Mouse (Mus musculus): ENCODE data around the gene Zfp825.
"Not testable (repeated sequence)": the region's sequence is repeated elsewhere in the genome, so short reads cannot be mapped to it uniquely, and the experiment has no call there.

Zfp825 gene

DNA sequence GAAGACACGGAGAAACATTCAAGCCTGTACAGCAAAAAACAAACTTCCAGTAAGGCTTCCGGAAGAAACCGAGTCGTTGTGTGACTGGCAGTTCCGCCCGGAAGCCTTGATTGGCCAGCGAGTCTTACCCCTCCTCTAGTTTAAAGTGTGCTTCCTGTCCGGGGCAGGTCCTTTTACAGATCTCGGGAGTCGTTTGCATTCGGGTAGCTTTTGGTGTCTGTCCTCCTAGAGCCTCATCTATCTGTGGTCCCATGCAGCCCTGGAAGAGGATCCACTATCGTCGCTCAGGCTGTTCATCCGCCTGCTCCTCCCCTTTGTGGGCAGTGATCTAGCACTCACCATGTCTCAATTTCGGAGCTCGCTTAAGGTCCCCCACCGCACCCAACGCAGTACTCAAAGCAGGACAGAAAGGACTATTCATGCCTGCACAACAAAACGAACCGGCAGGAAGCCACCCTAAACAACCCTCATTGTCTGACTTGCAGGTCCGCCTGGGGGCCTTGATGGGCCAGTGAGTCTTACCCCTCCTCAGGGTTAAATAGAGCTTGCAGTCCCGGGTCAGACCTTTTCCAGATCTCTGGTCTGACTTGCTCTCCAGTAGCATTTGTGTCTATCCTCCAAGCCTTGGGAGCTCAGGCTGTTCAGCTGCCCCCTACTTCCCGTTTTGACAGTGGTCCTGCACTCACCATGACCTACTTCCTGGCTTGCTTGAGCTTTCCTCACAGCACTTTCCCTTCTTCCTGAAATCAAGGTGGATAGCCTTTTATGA lies at the start of gene Zfp825:
TSS of gene Zfp825 (minus strand) at position 82 of the 769 bp plus-strand sequence.
- DNase-seq (ENCODE audit: extremely low read depth, low read depth), result peak; percentile 83

DNA sequence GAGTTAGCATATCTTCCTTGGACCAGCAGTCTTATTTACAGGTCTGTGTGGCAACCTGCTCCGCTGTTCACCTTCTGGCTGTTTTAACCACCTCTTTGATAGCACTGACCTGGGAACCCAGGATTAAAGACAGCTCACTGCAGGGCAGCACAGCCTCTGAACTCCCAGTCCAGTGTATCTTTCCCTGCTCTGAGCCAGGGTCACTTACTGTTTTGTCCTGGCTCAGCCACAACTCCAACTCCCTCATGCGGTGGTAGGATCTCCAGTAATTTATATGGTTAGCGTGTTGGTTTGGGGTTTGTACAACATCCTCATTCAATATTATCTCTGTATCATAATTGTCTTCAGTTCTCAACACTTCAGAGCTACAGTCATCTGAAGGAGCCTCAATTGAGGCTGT lies 41.6 kb upstream of the Zfp825 start:
- not testable (repeated sequence) for DNase-seq (ENCODE audit: extremely low read depth, low read depth)

- DNase-seq (ENCODE audit: extremely low read depth, low read depth), result peak; percentile 17
These were observed 41.1 kb upstream of the Zfp825 start for GRCm38 (mm10) chr13:74534864-74535263.

DNA sequence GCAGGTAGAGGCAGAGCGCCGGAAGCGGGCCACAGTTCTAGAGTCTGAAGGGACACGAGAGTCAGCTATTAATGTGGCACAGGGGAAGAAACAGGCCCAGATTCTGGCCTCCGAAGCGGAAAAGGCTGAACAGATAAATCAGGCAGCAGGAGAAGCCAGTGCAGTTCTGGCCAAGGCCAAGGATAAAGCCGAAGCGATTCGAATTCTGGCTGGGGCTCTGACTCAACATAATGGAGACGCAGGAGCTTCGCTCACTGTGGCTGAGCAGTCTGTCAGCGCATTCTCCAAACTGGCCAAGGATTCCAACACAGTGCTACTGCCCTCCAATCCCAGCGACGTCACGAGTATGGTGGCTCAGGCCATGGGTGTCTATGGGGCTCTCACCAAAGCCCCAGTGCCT lies 40.3 kb upstream of the Zfp825 start:
- DNase-seq (ENCODE audit: extremely low read depth, low read depth), result no peak

GRCm38 (mm10) chr13:74531251-74531650 lies 37.5 kb upstream of the Zfp825 start:
- not testable (repeated sequence) for DNase-seq (ENCODE audit: extremely low read depth, low read depth)

DNA sequence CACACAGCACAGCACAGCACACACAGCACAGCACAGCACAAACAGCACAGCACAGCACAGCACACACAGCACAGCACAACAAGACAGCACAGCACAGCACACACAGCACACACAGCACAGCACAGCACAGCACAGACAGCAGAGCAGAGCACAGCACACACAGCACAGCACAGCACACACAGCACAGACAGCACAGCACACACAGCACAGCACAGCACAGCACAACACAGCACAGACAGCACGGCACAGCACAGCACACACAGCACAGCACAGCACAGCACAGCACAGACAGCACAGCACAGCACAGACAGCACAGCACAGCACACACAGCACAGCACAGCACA lies 35.6 kb upstream of the Zfp825 start:
- DNase-seq (ENCODE audit: extremely low read depth, low read depth), result not testable (repeated sequence)

GRCm38 (mm10) chr13:74528519-74529371 lies 35.0 kb upstream of the Zfp825 start:
- not testable (repeated sequence) for DNase-seq (ENCODE audit: extremely low read depth, low read depth)

GRCm38 (mm10) chr13:74522481-74523237 lies 28.9 kb upstream of the Zfp825 start:
- peak; percentile 32 for DNase-seq (ENCODE audit: extremely low read depth, low read depth)

DNA sequence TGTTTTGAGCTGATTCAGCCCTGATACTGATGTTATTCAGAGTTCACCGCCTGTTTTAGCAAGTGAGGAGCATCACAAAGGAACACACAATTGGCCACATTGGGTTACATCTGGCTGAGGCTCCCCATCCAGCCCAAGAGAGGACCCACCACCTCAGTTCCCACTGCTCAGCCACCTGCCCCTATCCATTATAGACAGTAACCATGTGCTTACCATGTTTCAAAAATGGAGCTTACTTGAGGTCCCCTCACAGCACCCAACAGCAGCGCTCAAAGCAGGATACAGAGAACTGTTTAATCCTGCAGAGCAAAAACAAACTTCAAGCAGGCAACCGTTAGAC lies 28.3 kb upstream of the Zfp825 start:
- DNase-seq (ENCODE audit: extremely low read depth, low read depth), result not testable (repeated sequence)

DNA sequence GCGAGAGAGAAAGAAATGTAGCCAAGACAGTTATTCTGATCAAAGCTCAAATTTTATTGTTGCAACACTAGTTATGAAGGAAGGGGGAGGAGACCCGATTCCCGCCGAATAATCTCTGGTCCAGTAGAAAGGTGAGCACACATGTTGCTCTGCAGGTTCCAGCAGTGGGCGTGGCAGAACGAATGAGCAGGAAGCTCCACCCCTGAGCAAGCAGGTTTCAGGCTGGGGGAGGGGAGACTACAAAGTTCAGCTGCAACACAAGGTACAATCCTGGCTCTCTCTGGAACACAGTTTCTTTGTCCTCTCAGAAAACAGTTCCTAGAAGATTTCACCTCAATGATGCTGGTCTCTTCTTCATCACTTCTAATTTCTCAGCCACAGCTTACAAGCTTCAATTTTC lies 14.2 kb upstream of the Zfp825 start:
- DNase-seq (ENCODE audit: extremely low read depth, low read depth), result not testable (repeated sequence)

- DNase-seq (ENCODE audit: extremely low read depth, low read depth), result not testable (repeated sequence)
These were observed 9.1 kb upstream of the Zfp825 start for GRCm38 (mm10) chr13:74502851-74503250.

GRCm38 (mm10) chr13:74499696-74500095 lies 5.9 kb upstream of the Zfp825 start:
- DNase-seq (ENCODE audit: extremely low read depth, low read depth), result not testable (repeated sequence)

DNA sequence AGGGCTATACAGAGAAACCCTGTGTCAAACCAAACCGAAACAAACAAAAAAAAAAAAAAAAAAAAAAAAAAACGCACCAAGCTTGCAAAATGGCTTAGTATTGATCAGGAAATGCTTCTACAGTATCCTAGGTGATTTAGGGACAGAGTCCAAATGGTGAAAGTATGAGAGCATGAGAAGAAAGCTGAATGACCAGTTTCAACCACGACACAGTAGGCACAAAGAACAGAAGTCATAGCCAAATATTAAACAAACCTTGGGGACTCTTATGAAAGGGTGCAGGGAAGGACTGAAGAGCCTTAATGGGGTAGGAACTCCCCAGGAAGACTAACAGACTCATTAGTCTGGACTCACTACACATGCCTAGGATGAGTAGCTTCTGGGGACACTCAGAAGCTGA lies 9.5 kb downstream of the Zfp825 start:
- not testable (repeated sequence) for DNase-seq (ENCODE audit: extremely low read depth, low read depth)

GRCm38 (mm10) chr13:74471468-74471867 lies 22.3 kb downstream of the Zfp825 start:
- DNase-seq (ENCODE audit: extremely low read depth, low read depth), result not testable (repeated sequence)

DNA sequence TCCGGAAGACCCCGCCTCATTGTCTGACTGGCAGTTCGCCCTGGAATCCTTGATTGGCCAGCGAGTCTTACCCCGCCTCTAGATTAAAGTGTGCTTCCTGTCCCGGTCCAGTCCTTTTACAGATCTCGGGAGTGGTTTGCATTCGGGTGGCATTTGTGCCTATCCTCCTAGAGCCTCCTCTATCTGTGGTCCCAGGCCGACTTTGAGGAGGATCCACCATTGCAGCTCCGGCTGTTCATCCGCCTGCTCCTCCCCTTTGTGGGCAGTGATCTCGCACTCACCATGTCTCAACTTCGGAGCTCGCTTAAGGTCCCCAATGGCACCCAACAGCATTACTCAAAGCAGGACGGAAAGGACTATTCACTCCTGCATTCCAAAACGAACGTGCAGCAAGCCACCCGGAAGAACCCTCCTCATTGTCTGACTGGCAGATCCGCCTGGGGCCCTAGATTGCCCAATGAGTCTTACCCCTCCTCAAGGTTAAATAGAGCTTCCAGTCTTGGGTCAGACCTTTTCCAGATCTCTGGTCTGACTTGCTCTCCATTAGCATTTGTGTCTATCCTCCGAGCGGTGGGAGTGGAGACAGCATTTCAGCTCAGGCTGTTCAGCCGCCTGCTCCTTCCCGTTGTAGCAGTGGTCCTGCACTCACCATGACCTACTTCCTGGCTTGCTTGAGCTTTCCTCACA lies 30.9 kb downstream of the Zfp825 start:
- DNase-seq (ENCODE audit: extremely low read depth, low read depth), result peak; percentile 86

DNA sequence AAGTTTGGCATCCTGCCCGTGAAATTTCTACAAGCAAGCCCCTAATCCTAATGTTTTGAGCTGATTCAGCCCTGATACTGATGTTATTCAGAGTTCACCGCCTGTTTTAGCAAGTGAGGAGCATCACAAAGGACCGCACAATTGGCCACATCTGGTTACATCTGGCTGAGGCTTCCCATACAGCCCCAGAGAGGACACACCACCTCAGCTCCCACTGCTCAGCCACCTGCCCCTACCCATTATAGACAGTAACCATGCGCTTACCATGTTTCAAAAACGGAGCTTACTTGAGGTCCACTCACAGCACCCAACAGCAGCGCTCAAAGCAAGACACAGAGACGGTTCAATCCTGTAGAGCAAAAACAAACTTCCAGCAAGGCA lies 31.5 kb downstream of the Zfp825 start:
- not testable (repeated sequence) for DNase-seq (ENCODE audit: extremely low read depth, low read depth)

DNA sequence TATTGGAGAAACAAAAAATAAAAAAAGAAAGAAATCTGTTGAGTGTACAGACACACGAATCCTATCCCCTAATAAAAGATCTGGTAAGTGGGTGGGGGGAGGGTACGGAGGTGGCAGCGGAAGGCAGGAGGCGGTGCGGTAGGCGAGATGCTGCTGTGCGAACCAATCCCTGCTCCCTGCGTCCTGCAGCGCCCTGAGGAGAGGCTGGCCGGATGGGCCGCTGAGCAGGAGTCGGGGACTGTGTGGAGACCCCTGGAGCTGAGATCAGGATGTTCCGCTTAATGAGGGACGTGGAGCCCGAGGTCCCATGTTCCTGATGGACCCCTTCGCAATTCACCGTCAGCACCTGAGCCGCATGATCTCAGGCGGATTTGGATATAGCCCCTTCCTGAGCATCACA lies 53.9 kb downstream of the Zfp825 start:
- no peak for DNase-seq (ENCODE audit: extremely low read depth, low read depth)
